Mouse (Mus musculus): ENCODE results near the gene Neurl3. TPM values are rescaled to one million over a fixed set of nuclear protein-coding genes. Genes with fewer than 3 reads are reported as not detected.

Neurl3 gene
- polyA plus RNA-seq, 1 experiment from 2014 or later = 1.3 TPM

DNA sequence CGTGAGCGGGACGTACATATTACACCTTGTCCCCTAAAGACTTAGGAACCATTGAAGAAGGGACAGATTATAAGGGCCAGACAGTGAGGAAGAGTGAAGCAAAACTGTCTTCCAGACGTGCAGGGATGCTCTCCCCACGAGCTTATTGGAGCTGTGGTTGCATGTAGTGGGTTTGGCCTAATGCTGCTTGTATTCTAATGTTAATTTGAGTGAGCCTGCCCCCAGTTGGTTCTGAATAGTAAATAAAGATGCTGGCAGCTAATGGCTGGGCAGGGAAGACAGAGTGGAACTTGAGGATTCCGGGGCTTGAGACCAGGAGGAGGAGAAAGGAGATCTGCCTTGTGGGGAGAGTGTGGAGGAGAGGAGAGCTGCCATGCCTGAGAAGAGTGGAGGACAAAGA, 27.8 kb downstream of the Neurl3 start:
- H3K4me2 ChIP-seq = no peak overlapping the region
- no peak for ATAC-seq (ENCODE audit: low FRiP score)
- H3K9me3 ChIP-seq = no peaks in the 10 kb centered on the region
- no peaks in the 10 kb centered on the region for H3K27me3 ChIP-seq
- no peaks in the 10 kb centered on the region for H3K36me3 ChIP-seq
- 48% methylated on average over 6 of the region's 6 CpGs for WGBS
- no peak overlapping the region for H3K4me3 ChIP-seq
- H3K27ac ChIP-seq = no peak overlapping the region
- H3K9ac ChIP-seq = peak overlapping the region; percentile 43; the same call in 1 of the 2 replicates
- peaks cover 30% of the 10 kb centered on the region for H3K4me1 ChIP-seq (replicated peaks)

DNA sequence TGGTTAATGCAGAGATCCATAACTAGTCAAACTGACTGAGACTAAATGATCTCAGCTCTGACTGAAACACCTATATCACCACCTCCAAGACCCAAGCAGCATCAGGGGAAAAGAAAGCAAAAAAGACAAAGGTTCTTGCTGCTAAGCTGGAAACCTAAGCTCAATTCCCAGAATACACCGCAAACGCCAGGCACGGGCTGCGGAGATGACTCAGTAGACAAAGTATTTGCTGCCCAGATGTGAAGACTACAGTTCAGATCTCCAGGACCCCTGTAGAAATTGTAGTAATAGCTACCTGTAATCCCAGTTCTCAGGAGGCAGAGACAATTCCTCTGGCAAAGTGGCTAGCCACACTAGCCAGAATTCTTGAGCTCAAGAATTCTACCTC, 29.7 kb downstream of the Neurl3 start:
- WGBS = 94% methylated on average over 4 of the region's 4 CpGs
- H3K9me3 ChIP-seq = no peaks in the 10 kb centered on the region
- H3K4me2 ChIP-seq = peak overlapping the region; percentile 72
- peak overlapping the region; percentile 93; the same call in 1 of the 2 replicates for H3K4me3 ChIP-seq
- ATAC-seq (ENCODE audit: low FRiP score) = no peak
- no peaks in the 10 kb centered on the region for H3K36me3 ChIP-seq
- no peak overlapping the region for H3K9ac ChIP-seq
- no peaks in the 10 kb centered on the region for H3K27me3 ChIP-seq
- no peak overlapping the region for H3K27ac ChIP-seq
- peaks cover 35% of the 10 kb centered on the region for H3K4me1 ChIP-seq (replicated peaks)

DNA sequence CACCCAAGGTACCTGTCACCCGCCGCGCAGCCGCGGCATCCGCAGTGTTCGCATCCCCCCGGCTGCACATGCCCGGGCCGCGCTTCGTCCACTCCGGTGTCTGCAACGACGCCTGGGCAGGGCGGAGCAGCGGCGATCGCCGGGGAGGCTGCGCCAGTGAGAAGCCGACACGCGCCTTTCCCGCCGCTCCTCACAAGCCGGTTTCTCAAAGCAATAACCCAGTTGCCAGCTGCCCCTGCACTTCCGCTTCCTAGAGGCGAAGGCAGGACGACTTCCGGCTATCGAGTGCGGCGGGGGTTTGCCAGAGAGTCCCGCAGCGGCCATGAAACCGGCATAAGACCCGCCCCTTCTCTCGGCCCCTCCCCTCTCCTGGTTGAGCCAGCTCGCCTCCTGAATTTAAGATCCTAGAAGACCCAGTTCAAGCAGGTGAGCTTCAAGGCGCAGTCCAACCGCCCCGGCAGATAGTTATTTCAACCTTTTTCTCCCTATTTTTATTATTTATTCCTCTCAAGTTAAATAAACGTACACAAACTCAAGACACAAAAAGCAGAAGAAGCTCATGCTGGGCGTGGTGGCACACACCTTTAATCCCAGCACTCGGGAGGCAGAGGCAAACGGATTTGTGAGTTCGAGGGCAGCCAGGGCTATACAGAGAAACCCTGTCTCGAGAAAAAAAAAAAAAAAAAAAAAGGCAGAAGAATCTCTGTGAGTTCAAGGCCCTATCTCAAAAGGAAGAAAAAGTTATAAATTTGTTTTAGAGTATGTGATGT, 30.2 kb downstream of the Neurl3 start, which contains the start of gene Uggt1:
Uggt1 (minus strand) TSS at position 663 of the 770 bp plus-strand sequence.
- peak; percentile 97 for ATAC-seq (ENCODE audit: low FRiP score)
- peaks cover 36% of the 10 kb centered on the region for H3K4me1 ChIP-seq (replicated peaks)
- H3K4me2 ChIP-seq = peak within 1 kb of the TSS; percentile 72
- no peaks in the 10 kb centered on the region for H3K27me3 ChIP-seq
- 2% methylated on average over 49 of the region's 49 CpGs for WGBS
- H3K9me3 ChIP-seq = no peaks in the 10 kb centered on the region
- H3K4me3 ChIP-seq = peak within 1 kb of the TSS; percentile 93
- H3K9ac ChIP-seq = peak within 1 kb of the TSS; percentile 89
- peak within 1 kb of the TSS; percentile 88 for H3K27ac ChIP-seq
- no peaks in the 10 kb centered on the region for H3K36me3 ChIP-seq

DNA sequence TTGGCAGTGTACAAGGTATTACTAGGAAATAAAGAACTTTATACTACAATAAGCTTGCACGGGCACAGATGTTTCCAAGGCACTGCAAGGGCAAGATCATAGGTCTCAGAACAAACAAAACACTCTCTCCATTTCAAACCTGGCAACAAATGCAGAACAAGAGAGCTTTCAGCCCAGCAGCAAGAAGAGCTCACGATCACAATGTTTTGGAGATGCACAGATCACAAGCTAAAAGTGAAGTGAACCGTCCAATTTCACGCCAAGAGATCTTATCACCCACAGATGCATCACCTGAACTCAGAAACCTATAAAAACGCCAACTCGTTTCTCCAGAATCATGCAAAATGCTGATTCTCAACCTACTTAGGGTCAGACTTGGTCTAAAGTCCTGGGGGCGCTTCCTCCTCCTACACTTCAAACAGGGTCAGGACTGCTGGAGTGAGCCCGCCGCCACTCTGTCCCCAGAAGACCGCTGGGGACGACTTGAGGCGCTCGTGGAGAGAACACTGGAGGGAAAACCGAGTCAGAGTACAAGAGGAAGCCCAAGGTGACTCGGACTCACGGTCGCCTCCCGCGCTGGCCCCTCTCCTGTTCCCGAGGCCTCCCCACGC, 30.9 kb downstream of the Neurl3 start:
- no peaks in the 10 kb centered on the region for H3K27me3 ChIP-seq
- no peak for ATAC-seq (ENCODE audit: low FRiP score)
- H3K4me1 ChIP-seq (replicated peaks) = peaks cover 36% of the 10 kb centered on the region
- 3% methylated on average over 20 of the region's 21 CpGs for WGBS
- H3K27ac ChIP-seq = peak overlapping the region; percentile 88
- peak overlapping the region; percentile 89 for H3K9ac ChIP-seq
- H3K4me2 ChIP-seq = peak overlapping the region; percentile 72
- H3K36me3 ChIP-seq = no peaks in the 10 kb centered on the region
- peak overlapping the region; percentile 93 for H3K4me3 ChIP-seq
- no peaks in the 10 kb centered on the region for H3K9me3 ChIP-seq

DNA sequence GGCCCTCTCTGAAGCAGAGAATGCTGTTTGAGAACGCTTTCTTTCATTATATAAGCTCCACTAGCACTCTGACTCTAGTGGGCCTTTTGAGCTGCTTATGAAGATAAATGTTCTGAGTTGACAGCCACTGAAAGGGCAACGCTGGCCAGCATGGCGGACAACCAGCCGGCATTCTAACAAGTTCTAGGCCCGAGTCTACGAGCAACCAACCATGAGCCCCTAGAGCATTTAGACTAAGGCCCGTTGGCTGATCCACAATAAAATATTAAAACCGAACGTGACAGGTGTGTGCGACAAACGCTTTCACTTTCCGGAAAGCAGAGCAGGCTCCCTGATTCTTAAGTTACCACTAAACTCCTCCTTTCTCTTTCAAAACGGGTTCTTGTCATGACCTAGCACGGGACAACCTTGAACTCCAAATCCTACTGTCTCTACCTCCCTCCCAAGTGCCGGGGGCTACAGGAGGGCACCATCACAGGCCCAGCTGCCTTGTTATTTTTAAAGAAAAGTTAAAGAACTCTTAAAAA, 32.5 kb downstream of the Neurl3 start:
- WGBS = 81% methylated on average over 15 of the region's 15 CpGs
- no peak for ATAC-seq (ENCODE audit: low FRiP score)
- no peak overlapping the region for H3K4me3 ChIP-seq
- no peak overlapping the region for H3K4me2 ChIP-seq
- H3K27me3 ChIP-seq = no peaks in the 10 kb centered on the region
- no peak overlapping the region for H3K27ac ChIP-seq
- H3K9ac ChIP-seq = 0 out of 2 replicates have a peak overlapping the region, but pooled peaks have one; percentile 89
- no peaks in the 10 kb centered on the region for H3K36me3 ChIP-seq
- H3K9me3 ChIP-seq = no peaks in the 10 kb centered on the region
- H3K4me1 ChIP-seq (replicated peaks) = peaks cover 36% of the 10 kb centered on the region

DNA sequence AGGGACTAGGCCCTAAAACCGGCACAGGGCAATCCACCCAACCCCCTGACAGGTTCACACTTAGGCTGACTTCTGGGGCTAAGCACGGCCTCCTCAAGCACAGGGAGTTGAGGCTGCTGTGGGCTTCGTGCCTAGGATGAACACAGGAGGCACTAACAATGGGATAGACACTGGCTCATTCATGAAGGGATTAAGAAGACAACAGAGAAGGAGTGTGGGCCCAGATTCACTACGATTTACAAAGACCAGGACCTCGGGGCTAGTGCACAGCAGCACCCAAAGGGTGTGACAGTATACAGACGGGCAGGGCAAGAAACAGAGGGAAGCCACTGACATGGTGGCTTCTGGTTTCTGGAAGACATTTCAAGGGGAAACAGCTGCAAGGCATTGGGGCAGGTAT, 34.3 kb downstream of the Neurl3 start:
- Histone ChIP-seq H3K4me1 (replicated peaks) (peaks cover 34% of the 10 kb centered on the region), H3K4me3 (no peak overlapping the region), H3K9me3 (no peaks in the 10 kb centered on the region), H3K27me3 (no peaks in the 10 kb centered on the region), H3K4me2 (no peak overlapping the region), H3K36me3 (no peaks in the 10 kb centered on the region), H3K27ac (no peak overlapping the region), H3K9ac (no peak overlapping the region)
- ATAC-seq (ENCODE audit: low FRiP score) = no peak
- 68% methylated on average over 6 of the region's 6 CpGs for WGBS

DNA sequence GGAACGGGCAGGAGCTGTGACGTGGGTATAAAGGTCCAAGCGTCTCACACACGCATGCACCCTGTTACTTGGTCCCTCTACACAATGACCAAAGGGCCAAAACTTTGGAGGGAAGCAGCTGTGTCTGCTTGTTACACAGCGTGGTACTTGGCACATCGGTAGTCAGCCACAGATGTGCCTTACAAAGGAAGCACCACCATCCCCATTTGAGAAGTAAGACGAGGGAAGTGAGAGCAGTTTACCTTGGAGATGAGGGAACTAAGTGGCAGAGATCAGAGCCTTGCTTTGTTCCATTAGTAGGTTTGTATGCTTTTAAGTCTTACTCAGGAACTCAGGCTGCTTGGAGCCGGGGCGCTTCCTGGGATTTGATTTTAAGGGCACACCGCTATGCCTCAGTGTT, 35.1 kb downstream of the Neurl3 start:
- H3K9me3 ChIP-seq = no peaks in the 10 kb centered on the region
- no peak overlapping the region for H3K4me2 ChIP-seq
- H3K27me3 ChIP-seq = no peaks in the 10 kb centered on the region
- 92% methylated on average over 10 of the region's 10 CpGs for WGBS
- no peak for ATAC-seq (ENCODE audit: low FRiP score)
- no peak overlapping the region for H3K4me3 ChIP-seq
- H3K4me1 ChIP-seq (replicated peaks) = peaks cover 29% of the 10 kb centered on the region
- peaks cover 3% of the 10 kb centered on the region for H3K36me3 ChIP-seq
- H3K9ac ChIP-seq = no peak overlapping the region
- H3K27ac ChIP-seq = no peak overlapping the region

DNA sequence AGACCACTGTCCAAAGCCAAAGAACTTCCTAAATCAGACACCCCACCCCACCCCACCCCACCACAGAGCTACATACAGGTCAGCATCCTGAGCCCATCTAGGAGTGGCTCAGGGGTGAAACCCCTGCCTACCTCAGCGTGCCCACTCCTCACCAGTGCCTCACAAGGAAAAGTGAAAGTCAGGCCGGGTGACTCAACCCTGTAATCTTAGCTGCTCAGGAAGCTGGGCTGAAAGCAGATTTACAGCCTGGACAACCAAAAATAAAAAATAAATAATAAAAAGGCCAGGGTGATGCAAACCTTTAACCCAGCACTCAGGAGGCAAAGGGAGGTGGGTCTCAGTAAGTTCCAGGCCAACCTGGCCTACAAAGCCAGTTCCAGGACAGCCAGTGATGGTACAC, 38.6 kb downstream of the Neurl3 start:
- H3K9ac ChIP-seq = no peak overlapping the region
- H3K36me3 ChIP-seq = peaks cover 24% of the 10 kb centered on the region
- H3K4me2 ChIP-seq = no peak overlapping the region
- no peak for ATAC-seq (ENCODE audit: low FRiP score)
- H3K4me3 ChIP-seq = no peak overlapping the region
- no peaks in the 10 kb centered on the region for H3K27me3 ChIP-seq
- H3K27ac ChIP-seq = no peak overlapping the region
- peaks cover 8% of the 10 kb centered on the region; the same call in 1 of the 2 replicates for H3K4me1 ChIP-seq (replicated peaks)
- no peaks in the 10 kb centered on the region for H3K9me3 ChIP-seq
- WGBS = 96% methylated on average over 2 of the region's 2 CpGs

DNA sequence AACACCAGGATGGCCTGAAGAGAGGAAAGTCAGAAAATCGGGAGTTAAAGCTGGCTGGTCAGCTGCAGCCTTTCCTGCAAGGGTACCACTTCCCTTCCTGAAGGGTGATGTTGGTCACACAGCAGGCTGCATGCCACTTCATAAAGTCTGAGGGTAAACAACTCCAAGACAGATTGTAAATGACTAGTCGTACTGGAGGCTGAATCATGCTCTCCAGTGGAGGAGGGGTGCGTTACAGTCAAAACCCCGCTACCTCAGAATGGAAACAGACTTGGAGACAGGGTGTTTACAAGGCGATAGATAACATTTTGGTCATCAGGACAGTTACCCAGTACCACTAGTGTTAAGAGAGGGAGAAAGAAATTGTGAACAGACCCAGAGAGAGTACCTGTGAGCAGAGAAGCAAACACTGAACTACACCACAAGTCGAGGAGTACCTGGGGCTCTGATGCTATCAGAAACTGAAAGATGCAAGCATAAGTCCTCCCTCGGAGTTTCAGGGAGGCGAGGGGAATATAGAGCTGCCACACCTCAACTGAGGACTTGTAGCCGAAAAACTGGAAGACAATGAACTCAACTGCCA, 39.3 kb downstream of the Neurl3 start:
- peaks cover 28% of the 10 kb centered on the region for H3K36me3 ChIP-seq
- no peak overlapping the region for H3K9ac ChIP-seq
- ATAC-seq (ENCODE audit: low FRiP score) = no peak
- H3K27me3 ChIP-seq = no peaks in the 10 kb centered on the region
- H3K27ac ChIP-seq = no peak overlapping the region
- H3K4me1 ChIP-seq (replicated peaks) = peaks cover 3% of the 10 kb centered on the region; the same call in 1 of the 2 replicates
- no peaks in the 10 kb centered on the region for H3K9me3 ChIP-seq
- H3K4me2 ChIP-seq = no peak overlapping the region
- 88% methylated on average over 9 of the region's 9 CpGs for WGBS
- H3K4me3 ChIP-seq = no peak overlapping the region

DNA sequence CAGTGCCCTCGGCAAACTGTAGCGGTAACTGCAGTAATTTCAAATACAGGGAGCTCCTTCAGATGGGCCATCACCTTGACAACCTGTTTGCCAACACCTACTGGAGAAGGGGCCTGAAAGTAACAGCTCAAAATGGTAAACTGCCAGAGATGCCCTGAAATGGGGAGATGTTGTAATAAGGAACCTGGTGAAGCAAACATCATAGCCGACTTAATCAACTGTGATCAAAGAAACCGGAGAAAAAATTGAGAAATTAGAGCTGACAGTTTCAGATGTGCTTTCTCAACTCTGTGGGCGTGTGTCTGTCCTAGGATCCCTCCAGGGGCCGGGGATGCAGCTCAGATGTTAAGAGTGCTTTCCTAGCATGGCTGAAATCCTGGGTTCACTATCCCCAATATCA, 41.3 kb downstream of the Neurl3 start:
- WGBS = 88% methylated on average over 6 of the region's 6 CpGs
- Histone ChIP-seq H3K4me2 (no peak overlapping the region), H3K27me3 (no peaks in the 10 kb centered on the region), H3K4me1 (replicated peaks) (no peaks in the 10 kb centered on the region), H3K9me3 (no peaks in the 10 kb centered on the region), H3K9ac (no peak overlapping the region), H3K4me3 (no peak overlapping the region), H3K27ac (no peak overlapping the region), H3K36me3 (peaks cover 40% of the 10 kb centered on the region)
- no peak for ATAC-seq (ENCODE audit: low FRiP score)

DNA sequence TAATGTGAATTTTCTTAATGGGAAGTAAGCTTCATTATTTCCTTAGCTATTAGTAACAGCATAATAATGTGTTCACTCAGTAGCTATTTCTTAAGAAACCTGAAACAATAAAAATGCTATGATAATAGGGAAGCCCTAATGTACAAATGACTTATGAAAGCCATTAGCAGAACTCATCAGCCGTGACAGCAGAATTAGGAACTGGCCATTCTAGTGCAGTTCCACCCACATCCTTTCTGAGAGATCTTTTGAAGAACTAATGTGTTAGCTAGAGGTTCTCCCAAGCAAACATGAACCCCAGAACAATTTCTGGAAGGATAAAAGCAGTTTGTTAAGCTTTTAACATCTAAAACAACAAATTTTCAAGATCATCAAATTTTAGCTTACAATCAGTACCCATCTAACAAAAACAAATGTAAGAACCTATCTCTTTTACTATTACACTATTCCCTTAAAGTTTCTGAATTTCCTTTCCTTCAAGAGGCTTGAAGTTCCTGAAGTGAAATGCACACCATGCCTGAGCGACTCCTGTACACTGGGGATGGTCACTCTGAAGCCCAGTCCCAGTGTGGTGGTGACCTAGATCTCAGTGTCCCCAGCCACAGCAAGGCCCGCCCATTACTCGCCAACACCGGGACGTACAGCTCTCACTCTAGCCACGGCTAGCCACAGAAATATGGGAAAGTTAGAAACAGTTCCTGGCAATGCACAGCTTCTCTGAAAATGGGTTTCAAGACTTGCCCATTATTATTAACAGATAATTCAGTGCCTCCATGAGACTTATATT, 43.4 kb downstream of the Neurl3 start:
- no peak overlapping the region for H3K4me2 ChIP-seq
- no peak for ATAC-seq (ENCODE audit: low FRiP score)
- peaks cover 60% of the 10 kb centered on the region for H3K36me3 ChIP-seq

DNA sequence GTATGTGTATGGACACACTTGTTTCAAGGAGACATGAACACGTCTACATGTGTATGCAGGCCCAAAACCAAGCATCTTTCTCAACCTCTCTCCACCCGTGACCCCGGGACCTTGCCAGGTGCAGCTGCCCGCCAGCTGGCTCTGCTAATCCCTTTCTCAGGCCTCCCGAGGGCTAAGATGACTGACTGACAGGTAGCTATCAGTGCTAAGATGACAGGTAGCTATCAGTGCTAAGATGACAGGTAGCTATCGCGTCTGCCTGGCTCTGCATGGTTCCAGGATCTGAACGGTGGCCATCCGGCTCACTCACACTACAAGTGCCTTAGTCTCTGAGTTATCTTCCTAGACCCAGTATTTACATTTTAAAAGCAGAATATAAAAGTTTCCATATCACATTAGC, 46.0 kb downstream of the Neurl3 start:
- 89% methylated on average over 9 of the region's 9 CpGs for WGBS
- ATAC-seq (ENCODE audit: low FRiP score) = no peak
- peaks cover 70% of the 10 kb centered on the region for H3K36me3 ChIP-seq

More for the DNA sequence above, 43.4 kb downstream of the Neurl3 start:
- WGBS = 88% methylated on average over 7 of the region's 7 CpGs
- Histone ChIP-seq H3K9me3 (no peaks in the 10 kb centered on the region), H3K27me3 (no peaks in the 10 kb centered on the region), H3K27ac (no peak overlapping the region), H3K4me3 (no peak overlapping the region), H3K9ac (no peak overlapping the region), H3K4me1 (replicated peaks) (no peaks in the 10 kb centered on the region)

More for the DNA sequence above, 46.0 kb downstream of the Neurl3 start:
- no peak overlapping the region for H3K4me2 ChIP-seq
- no peak overlapping the region for H3K27ac ChIP-seq
- no peaks in the 10 kb centered on the region for H3K4me1 ChIP-seq (replicated peaks)
- H3K4me3 ChIP-seq = no peak overlapping the region
- no peak overlapping the region for H3K9ac ChIP-seq
- H3K9me3 ChIP-seq = no peaks in the 10 kb centered on the region
- H3K27me3 ChIP-seq = no peaks in the 10 kb centered on the region

Measured in hindbrain, embryonic 13.5 days (tissue).